Mouse (Mus musculus) limb, embryonic 11.5 days (tissue): ENCODE data around the gene Arhgef16. TPM values are rescaled to one million over a fixed set of nuclear protein-coding genes. Genes with fewer than 3 reads are reported as not detected.

Experiments used
- ATAC-seq: fragments of 200-750 bp; cut with Nextera tagmentation; 2 replicates; pipeline ENCODE4 v1.8.0; 2017; ENCODE audit warnings: low read depth; ENCODE audit not compliant: insufficient number of reproducible peaks, low FRiP score, low TSS enrichment
- DNase-seq: peaks from one replicate; pipeline ENCODE4 v3.0.0-alpha.2; 2015; ENCODE audit warnings: low spot score
- H3K27ac ChIP-seq: fragments of 300-500 bp; sonication (generic); replicated peaks from 2 replicates; pipeline ENCODE4 v1.5.1; 2014; ENCODE audit warnings: low read depth, mild to moderate bottlenecking, low read length
- H3K27me3 ChIP-seq: fragments of 300-500 bp; sonication (generic); 2 replicates; pipeline ENCODE4 v1.6.1; 2014; ENCODE audit warnings: mild to moderate bottlenecking, low read length, mixed read lengths; ENCODE audit not compliant: control insufficient read depth, insufficient read depth
- H3K36me3 ChIP-seq: fragments of 300-500 bp; sonication (generic); 2 replicates; pipeline ENCODE4 v1.6.1; 2014; ENCODE audit warnings: mild to moderate bottlenecking, low read length, moderate library complexity, mixed read lengths; ENCODE audit not compliant: control insufficient read depth, insufficient read depth
- H3K4me1 ChIP-seq: fragments of 300-500 bp; sonication (generic); 2 replicates; pipeline ENCODE4 v1.6.1; 2014; ENCODE audit warnings: low read length, mixed read lengths; ENCODE audit not compliant: control insufficient read depth, insufficient read depth
- H3K4me2 ChIP-seq: fragments of 300-500 bp; sonication (generic); 2 replicates; pipeline ENCODE4 v1.6.1; 2014; ENCODE audit warnings: low read depth, mild to moderate bottlenecking, moderate library complexity; ENCODE audit not compliant: severe bottlenecking
- H3K4me3 ChIP-seq: fragments of 300-500 bp; sonication (generic); 2 replicates; pipeline ENCODE4 v1.5.1; 2014; ENCODE audit warnings: low read depth, low read length
- H3K9ac ChIP-seq: fragments of 300-500 bp; sonication (generic); 2 replicates; pipeline ENCODE4 v1.6.1; 2014; ENCODE audit warnings: mild to moderate bottlenecking, low read length
- H3K9me3 ChIP-seq: fragments of 300-500 bp; sonication (generic); 2 replicates; pipeline ENCODE4 v1.6.1; 2016; ENCODE audit warnings: low read length; ENCODE audit not compliant: control insufficient read depth
- WGBS: fragments of 180-500 bp; shearing (Covaris S2); extraction: QIAGEN DNeasy Blood & Tissue Kit; methylation state at CpG from one replicate; pipeline ENCODE4 v1.1.7; 2014; 5-methylcytosine and 5-hydroxymethylcytosine counted together
- polyA plus RNA-seq: library from polyadenylated mRNA; unstranded; fragments of >200 nt; fragmentation: Nextera tagmentation; extraction: Ambion mirVana; gene quantifications from 2 replicates; pipeline ENCODE4 v1.2.1, GENCODE M21; 2014

Gene Arhgef16
- polyA plus RNA-seq, result 4.1 and 4.2 TPM in 2 replicates

- Histone ChIP-seq H3K4me3 (no peak within 1 kb of the TSS), H3K4me2 (no peak within 1 kb of the TSS), H3K9me3 (no peaks in the 10 kb centered on the region), H3K36me3 (no peaks in the 10 kb centered on the region), H3K27ac (no peak within 1 kb of the TSS), H3K4me1 (peaks cover 15% of the 10 kb centered on the region), H3K27me3 (peaks cover 18% of the 10 kb centered on the region), H3K9ac (no peak within 1 kb of the TSS)
- WGBS, result 27% methylated on average over 7 of the region's 7 CpGs
- DNase-seq (peak; percentile 76), ATAC-seq (peak; percentile 41)
Observed at GRCm38 (mm10) chr4:154301466-154301881, at the start of gene Arhgef16. TSS of gene Arhgef16 (minus strand) at chr4:154301676.

- H3K4me3 ChIP-seq, result no peak overlapping the region
- H3K27ac ChIP-seq, result no peak overlapping the region
- WGBS, result 47% methylated on average over 11 of the region's 11 CpGs
- H3K9me3 ChIP-seq, result no peaks in the 10 kb centered on the region
- ATAC-seq (no peak), DNase-seq (no peak)
- H3K27me3 ChIP-seq, result 0 out of 2 replicates have a peak, but pooled peaks cover 2% of the 10 kb centered on the region
- no peak overlapping the region for H3K4me2 ChIP-seq
- 0 out of 2 replicates have a peak, but pooled peaks cover 3% of the 10 kb centered on the region for H3K36me3 ChIP-seq
- no peak overlapping the region for H3K9ac ChIP-seq
- peaks cover 12% of the 10 kb centered on the region for H3K4me1 ChIP-seq
Observed at GRCm38 (mm10) chr4:154348197-154348786, 46.8 kb upstream of the Arhgef16 start.

DNA sequence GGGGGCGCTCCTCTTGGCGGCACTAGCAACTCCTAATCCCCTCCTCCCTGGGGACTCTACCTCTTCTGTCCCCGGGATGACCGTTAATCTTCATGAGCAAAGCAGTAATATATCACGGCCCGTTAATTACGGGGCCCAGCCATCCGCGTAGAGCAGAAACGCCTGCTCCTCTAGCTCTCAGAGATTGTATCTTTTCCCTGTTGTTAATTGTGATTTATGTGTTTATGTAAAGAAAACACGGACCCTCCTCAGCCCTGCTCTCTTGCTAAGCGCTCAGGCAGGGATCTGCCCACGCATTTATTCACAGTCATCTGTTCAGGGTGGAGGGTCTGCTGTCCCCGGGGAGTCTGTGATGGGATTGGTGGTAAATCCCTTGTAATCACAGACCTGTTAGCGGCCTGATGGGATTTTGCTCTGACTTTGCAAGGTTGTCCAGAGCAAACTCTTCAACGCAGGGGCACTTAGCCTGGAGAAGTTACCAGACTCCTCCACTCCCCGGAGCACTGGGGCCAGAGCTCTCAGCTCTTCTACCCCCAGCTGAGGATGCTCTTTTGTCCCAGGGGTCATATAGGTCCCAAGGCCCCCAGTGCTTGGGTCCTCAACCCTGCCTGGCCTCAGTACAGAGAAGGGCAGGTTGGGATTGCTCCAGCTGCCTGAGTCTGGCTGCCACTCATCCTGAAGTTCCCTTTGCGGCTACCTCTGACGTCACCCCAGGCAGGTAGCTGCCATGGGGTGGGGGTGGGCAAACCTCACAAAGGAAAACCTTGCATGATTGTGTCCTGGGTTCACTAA lies 45.5 kb upstream of the Arhgef16 start:
- Histone ChIP-seq H3K27me3 (0 out of 2 replicates have a peak, but pooled peaks cover 2% of the 10 kb centered on the region), H3K36me3 (0 out of 2 replicates have a peak, but pooled peaks cover 5% of the 10 kb centered on the region), H3K4me1 (peaks cover 12% of the 10 kb centered on the region), H3K9ac (peak overlapping the region; percentile 4; the same call in 1 of the 2 replicates), H3K4me3 (no peak overlapping the region), H3K9me3 (no peaks in the 10 kb centered on the region), H3K4me2 (no peak overlapping the region), H3K27ac (no peak overlapping the region)
- no peak for ATAC-seq
- WGBS, result 19% methylated on average over 19 of the region's 19 CpGs
- no peak for DNase-seq

DNA sequence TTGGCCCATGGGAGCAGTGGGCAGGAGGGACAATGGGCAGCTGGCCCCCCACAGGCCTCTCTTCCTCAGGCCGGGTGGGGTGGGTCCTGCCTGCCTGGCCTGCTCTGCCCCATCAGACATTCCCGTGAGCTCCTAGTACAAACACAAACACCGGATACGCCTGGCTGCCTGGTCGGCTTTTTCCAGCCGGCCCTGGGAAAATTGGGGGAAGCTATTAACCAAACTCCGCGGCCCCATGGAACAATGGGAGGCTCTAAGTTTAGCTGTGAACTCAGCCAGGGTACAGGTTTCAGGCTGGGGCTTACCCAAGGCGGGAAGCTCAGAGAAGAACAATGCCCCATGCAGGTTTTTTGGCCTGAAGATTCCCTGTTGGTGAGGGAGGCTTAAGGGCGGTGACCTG lies 35.2 kb upstream of the Arhgef16 start:
- DNase-seq (peak; percentile 60), ATAC-seq (no peak)

DNA sequence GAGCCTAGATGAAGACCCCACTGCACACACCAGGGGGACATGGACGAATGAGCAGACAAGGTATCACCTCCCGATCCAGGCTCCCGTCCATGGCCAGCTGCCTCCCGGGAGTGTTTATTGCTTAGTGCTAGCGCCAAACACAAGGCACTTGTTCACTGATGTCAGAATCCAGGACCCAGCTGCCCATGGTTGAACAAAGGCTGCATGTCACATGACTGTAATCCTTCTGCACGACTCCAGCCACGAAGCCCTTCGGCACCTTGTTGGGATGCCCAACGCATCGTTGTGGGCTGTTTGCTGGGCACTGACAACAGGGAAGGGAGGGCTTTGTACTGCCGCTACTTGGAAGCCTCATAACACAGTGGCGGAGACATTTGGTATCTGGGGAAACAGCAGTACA lies 34.3 kb upstream of the Arhgef16 start, which contains the start of gene B230104I21Rik:
Gene B230104I21Rik, plus strand, starts transcription at position 367 of the 400 bp plus-strand sequence.
- peak within 1 kb of the TSS; percentile 72 for H3K27ac ChIP-seq
- H3K4me2 ChIP-seq, result peak within 1 kb of the TSS; percentile 22; the same call in 1 of the 2 replicates
- 65% methylated on average over 12 of the region's 12 CpGs for WGBS
- H3K9ac ChIP-seq, result peak within 1 kb of the TSS; percentile 39
- no peaks in the 10 kb centered on the region for H3K27me3 ChIP-seq
- no peak within 1 kb of the TSS for H3K4me3 ChIP-seq
- peaks cover 2% of the 10 kb centered on the region for H3K36me3 ChIP-seq
- H3K4me1 ChIP-seq, result peaks cover 39% of the 10 kb centered on the region
- DNase-seq, result peak; percentile 53
- ATAC-seq, result no peak
- H3K9me3 ChIP-seq, result no peaks in the 10 kb centered on the region

More for the DNA sequence above, 35.2 kb upstream of the Arhgef16 start:
- peaks cover 5% of the 10 kb centered on the region for H3K36me3 ChIP-seq
- WGBS, result 37% methylated on average over 10 of the region's 10 CpGs
- no peaks in the 10 kb centered on the region for H3K9me3 ChIP-seq
- H3K27ac ChIP-seq, result peak overlapping the region; percentile 72
- H3K27me3 ChIP-seq, result no peaks in the 10 kb centered on the region
- H3K4me3 ChIP-seq, result no peak overlapping the region
- no peak overlapping the region for H3K4me2 ChIP-seq
- peaks cover 39% of the 10 kb centered on the region for H3K4me1 ChIP-seq
- no peak overlapping the region; the same call in 1 of the 2 replicates for H3K9ac ChIP-seq

DNA sequence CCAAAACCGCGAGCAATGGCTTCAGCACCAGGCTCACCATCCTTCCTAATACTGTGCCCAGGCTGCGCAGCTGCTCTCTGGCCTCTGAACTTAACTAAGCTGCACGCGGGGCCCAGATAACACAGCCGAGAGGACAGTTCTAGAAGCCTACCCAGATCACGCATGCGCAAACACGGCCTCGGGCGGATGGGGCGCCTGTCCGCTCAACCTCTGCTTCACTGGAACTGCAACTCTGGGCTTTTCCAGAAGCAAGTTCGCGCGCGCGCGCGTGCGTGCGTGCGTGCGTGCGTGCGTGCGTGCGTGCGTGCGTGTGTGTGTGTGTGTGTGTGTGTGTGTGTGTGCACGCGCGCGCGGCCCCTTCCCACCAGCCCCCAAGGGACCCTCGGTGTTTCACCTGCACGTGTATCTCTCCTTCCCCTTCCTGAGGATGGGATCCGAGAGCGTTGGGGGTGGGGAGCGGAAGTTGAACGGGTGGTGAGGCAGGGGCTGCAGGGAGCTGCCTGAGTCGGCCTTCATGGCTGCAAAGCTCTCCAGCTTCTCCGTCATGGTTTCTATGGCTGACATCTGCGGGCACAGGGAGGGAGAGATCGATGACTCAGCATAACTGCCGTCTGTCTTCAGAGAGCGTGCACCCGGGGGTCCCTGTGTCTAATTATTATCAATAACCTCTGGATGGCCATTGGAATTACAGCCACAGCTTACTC lies 33.4 kb upstream of the Arhgef16 start:
- peaks cover 48% of the 10 kb centered on the region for H3K4me1 ChIP-seq
- no peak overlapping the region for H3K4me3 ChIP-seq
- ATAC-seq, result no peak
- no peak for DNase-seq
- no peak overlapping the region for H3K27ac ChIP-seq
- H3K9me3 ChIP-seq, result no peaks in the 10 kb centered on the region
- no peaks in the 10 kb centered on the region for H3K27me3 ChIP-seq
- H3K4me2 ChIP-seq, result peak overlapping the region; percentile 22; the same call in 1 of the 2 replicates
- H3K9ac ChIP-seq, result no peak overlapping the region
- 67% methylated on average over 46 of the region's 48 CpGs for WGBS
- H3K36me3 ChIP-seq, result no peaks in the 10 kb centered on the region; the same call in none of the 2 replicates

DNA sequence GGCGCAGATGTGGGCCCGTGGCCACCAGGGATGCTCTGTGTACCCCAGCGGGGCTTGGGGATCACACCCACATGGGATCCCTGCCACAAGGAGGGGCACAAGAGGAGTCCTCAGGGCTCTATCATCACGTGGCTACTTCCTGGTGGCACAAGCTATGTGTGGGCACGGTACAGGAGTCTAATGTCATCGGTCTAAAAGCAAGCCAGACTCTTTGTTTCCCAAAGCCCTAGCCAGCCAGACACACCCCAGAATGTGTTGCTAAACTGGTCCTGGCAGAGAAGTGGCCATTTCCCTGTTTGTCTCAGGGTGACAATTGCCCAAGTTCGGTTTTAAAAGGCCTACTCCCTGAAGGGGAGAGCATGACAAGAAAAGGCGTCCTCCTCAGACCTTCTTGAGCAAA lies 31.8 kb upstream of the Arhgef16 start:
- no peak overlapping the region for H3K4me3 ChIP-seq
- H3K27me3 ChIP-seq, result no peaks in the 10 kb centered on the region
- no peak overlapping the region for H3K4me2 ChIP-seq
- H3K36me3 ChIP-seq, result no peaks in the 10 kb centered on the region; the same call in none of the 2 replicates
- H3K4me1 ChIP-seq, result peaks cover 56% of the 10 kb centered on the region
- no peak overlapping the region for H3K9ac ChIP-seq
- WGBS, result 67% methylated on average over 8 of the region's 8 CpGs
- peak overlapping the region; percentile 49 for H3K27ac ChIP-seq
- no peak for DNase-seq
- no peak for ATAC-seq
- H3K9me3 ChIP-seq, result no peaks in the 10 kb centered on the region

DNA sequence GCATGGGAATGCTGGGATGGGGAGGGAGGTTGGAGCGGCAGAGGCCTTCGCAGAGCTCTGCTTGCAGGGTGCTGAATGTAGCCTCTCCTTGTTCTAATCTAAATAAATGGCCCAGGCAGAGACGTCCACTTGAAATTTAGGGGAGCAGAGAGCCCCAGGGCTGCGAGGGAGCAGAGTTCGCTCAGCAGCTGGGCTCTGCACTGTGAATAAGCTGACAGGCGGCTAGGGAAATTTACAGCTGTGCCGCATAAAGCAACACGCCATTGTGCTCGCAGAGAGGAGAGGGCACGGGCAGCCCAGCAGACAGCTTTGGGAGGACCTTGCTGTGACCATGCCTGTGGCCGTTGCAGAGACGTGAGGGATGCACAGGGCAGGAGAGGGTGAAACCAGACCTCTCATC lies 29.8 kb upstream of the Arhgef16 start:
- Histone ChIP-seq H3K36me3 (no peaks in the 10 kb centered on the region; the same call in none of the 2 replicates), H3K27ac (peak overlapping the region; percentile 24; the same call in 1 of the 2 replicates), H3K4me2 (no peak overlapping the region), H3K4me1 (peaks cover 44% of the 10 kb centered on the region), H3K4me3 (no peak overlapping the region), H3K9ac (no peak overlapping the region), H3K27me3 (no peaks in the 10 kb centered on the region), H3K9me3 (no peaks in the 10 kb centered on the region)
- 31% methylated on average over 12 of the region's 12 CpGs for WGBS
- DNase-seq (peak; percentile 57), ATAC-seq (no peak)
